Mouse (Mus musculus) heart, embryonic 14.5 days (tissue): ENCODE data around the gene Plxnb1. TPM values are rescaled to one million over a fixed set of nuclear protein-coding genes. Genes with fewer than 3 reads are reported as not detected.
"Not testable (repeated sequence)": the region's sequence is repeated elsewhere in the genome, so short reads cannot be mapped to it uniquely, and the experiment has no call there.

Source experiments
- ATAC-seq: fragments of 200-750 bp; cut with Nextera tagmentation; 2 replicates; pipeline ENCODE4 v1.8.0; 2017; ENCODE audit warnings: low read depth, moderate TSS enrichment; ENCODE audit not compliant: insufficient number of reproducible peaks, insufficient read depth, low FRiP score
- H3K27ac ChIP-seq, 2 experiments: fragments of 200-500 bp in 1 of 2; fragments of 300-500 bp in 1 of 2; sonication (generic) in 1 of 2; replicated peaks in 1 of 2; 2 replicates each; pipeline ENCODE4 v1.5.1; 2012 to 2014; ENCODE audit warnings: low read depth in 2 of 2, low read length in 2 of 2, control low read depth in 1 of 2, mild to moderate bottlenecking in 1 of 2, mixed read lengths in 1 of 2; ENCODE audit not compliant: control insufficient read depth in 1 of 2, insufficient read depth in 1 of 2
- H3K27me3 ChIP-seq: fragments of 300-500 bp; sonication (generic); 2 replicates; pipeline ENCODE4 v1.6.1; 2014; ENCODE audit warnings: mild to moderate bottlenecking, low read length, control low read depth; ENCODE audit not compliant: control insufficient read depth, insufficient read depth
- H3K36me3 ChIP-seq: fragments of 300-500 bp; sonication (generic); 2 replicates; pipeline ENCODE4 v1.6.1; 2014; ENCODE audit warnings: mild to moderate bottlenecking, control low read depth, low read length, mixed read lengths; ENCODE audit not compliant: control insufficient read depth, insufficient read depth
- H3K4me1 ChIP-seq, 2 experiments: fragments of 200-500 bp in 1 of 2; fragments of 300-500 bp in 1 of 2; sonication (generic) in 1 of 2; 2 replicates each; pipeline ENCODE4 v1.6.1; 2012 to 2014; ENCODE audit warnings: low read length in 2 of 2, control low read depth in 1 of 2, mixed read lengths in 1 of 2; ENCODE audit not compliant: control insufficient read depth in 2 of 2, insufficient read depth in 2 of 2
- H3K4me2 ChIP-seq: fragments of 300-500 bp; sonication (generic); 2 replicates; pipeline ENCODE4 v1.6.1; 2014; ENCODE audit warnings: mild to moderate bottlenecking, low read length
- H3K4me3 ChIP-seq, 2 experiments: fragments of 200-500 bp in 1 of 2; fragments of 300-500 bp in 1 of 2; sonication (generic) in 1 of 2; 2 replicates each; pipeline ENCODE4 v1.5.1; 2012 to 2014; ENCODE audit warnings: low read length in 2 of 2, mild to moderate bottlenecking in 2 of 2, control low read depth in 1 of 2, low read depth in 1 of 2, moderate library complexity in 1 of 2; ENCODE audit not compliant: control insufficient read depth in 1 of 2, insufficient read depth in 1 of 2
- H3K9ac ChIP-seq: fragments of 300-500 bp; sonication (generic); 2 replicates; pipeline ENCODE4 v1.6.1; 2014; ENCODE audit warnings: mild to moderate bottlenecking, low read length
- H3K9me3 ChIP-seq: fragments of 300-500 bp; sonication (generic); 2 replicates; pipeline ENCODE4 v1.6.1; 2016; ENCODE audit warnings: low read length, control low read depth; ENCODE audit not compliant: control insufficient read depth
- WGBS: fragments of 180-500 bp; shearing (Covaris S2); extraction: QIAGEN DNeasy Blood & Tissue Kit; methylation state at CpG from one replicate; pipeline ENCODE4 v1.1.7; 2014; 5-methylcytosine and 5-hydroxymethylcytosine counted together
- polyA plus RNA-seq: library from polyadenylated mRNA; unstranded; fragments of >200 nt; fragmentation: Nextera tagmentation; extraction: Ambion mirVana; gene quantifications from 2 replicates; pipeline ENCODE4 v1.2.1, GENCODE M21; 2014

Plxnb1 gene
- polyA plus RNA-seq, 1 experiment from 2014 or later: 5.7 TPM

DNA sequence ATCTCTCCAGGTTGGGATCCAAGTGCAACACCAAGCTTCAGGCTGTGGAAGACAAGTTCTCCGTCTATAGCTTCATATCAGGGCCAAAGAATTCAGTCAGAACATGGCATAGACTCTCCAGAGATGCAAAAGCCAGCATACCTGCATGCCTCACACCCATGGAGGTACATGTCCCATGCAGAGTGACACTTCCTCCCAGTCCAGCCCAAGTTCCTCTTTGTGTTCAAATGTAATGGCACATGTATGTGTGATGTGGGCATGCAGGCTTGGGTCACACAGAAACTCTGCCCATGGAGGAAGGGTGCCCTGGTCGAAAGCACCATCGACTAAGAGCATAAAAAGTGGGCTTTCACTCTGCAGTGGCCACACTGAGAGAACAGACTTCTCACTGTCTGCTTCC, 29.0 kb downstream of the Plxnb1 start:
- no peak overlapping the region for H3K27ac ChIP-seq
- no peak overlapping the region for H3K9ac ChIP-seq
- ATAC-seq: no peak
- 79% methylated on average over 3 of the region's 3 CpGs for WGBS
- no peak overlapping the region for H3K4me3 ChIP-seq
- H3K36me3 ChIP-seq: peaks cover 5% of the 10 kb centered on the region; the same call in 1 of the 2 replicates
- no peaks in the 10 kb centered on the region for H3K9me3 ChIP-seq
- H3K4me2 ChIP-seq: no peak overlapping the region
- peaks cover 3 to 7% of the 10 kb centered on the region in 2 experiments; a peak in 1 of 4 replicates for H3K4me1 ChIP-seq
- H3K27me3 ChIP-seq: no peaks in the 10 kb centered on the region

DNA sequence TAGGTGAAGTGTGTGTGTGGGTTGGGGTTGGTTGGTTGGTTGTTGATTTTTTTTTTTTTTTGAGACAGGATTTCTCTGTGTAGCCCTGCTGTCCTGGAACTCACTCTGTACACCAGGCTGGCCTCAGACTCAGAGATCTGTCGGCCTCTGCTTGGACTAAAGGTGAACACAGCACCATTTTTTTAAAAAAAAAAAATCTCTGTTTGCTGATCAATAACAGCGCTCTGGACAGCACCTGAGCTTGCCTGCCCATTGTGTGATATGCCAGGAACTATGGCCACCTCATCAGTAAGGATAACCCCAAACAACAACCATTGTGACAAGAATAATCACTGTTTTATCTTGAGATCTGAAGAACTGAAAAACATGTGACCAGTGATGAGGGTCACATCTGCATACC, 29.9 kb downstream of the Plxnb1 start:
- Histone ChIP-seq H3K36me3 (no peaks in the 10 kb centered on the region), H3K27ac (no peak overlapping the region), H3K4me2 (no peak overlapping the region), H3K4me1 (peaks cover 3 to 7% of the 10 kb centered on the region in 2 experiments; a peak in 1 of 4 replicates), H3K27me3 (no peaks in the 10 kb centered on the region), H3K9me3 (no peaks in the 10 kb centered on the region), H3K4me3 (no peak overlapping the region), H3K9ac (no peak overlapping the region)
- WGBS: 67% methylated on average over 2 of the region's 2 CpGs
- no peak for ATAC-seq

DNA sequence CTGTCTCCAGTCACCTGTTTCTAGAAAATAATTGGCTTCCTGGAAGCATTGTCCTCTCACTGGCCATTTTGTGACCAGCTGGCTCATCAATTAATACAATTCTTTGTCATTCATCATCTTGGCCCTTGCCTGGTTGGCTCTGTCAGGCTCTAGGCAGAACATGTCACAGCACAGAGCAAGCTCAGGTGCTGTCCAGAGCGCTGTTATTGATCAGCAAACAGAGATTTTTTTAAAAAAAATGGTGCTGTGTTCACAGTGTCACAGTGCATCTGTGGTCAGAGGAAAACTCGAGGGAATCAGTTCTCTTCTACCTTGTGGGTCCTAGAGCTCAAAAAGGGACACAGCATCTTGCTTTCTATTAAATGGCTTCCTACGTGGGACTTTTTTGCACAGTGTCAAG, 30.3 kb downstream of the Plxnb1 start:
- Histone ChIP-seq H3K27ac (no peak overlapping the region), H3K9ac (no peak overlapping the region), H3K36me3 (no peaks in the 10 kb centered on the region), H3K9me3 (no peaks in the 10 kb centered on the region), H3K4me2 (no peak overlapping the region), H3K4me3 (no peak overlapping the region), H3K27me3 (no peaks in the 10 kb centered on the region), H3K4me1 (peaks cover 3 to 7% of the 10 kb centered on the region in 2 experiments; a peak in 1 of 4 replicates)
- no peak for ATAC-seq
- WGBS: 61% methylated on average over 3 of the region's 3 CpGs

DNA sequence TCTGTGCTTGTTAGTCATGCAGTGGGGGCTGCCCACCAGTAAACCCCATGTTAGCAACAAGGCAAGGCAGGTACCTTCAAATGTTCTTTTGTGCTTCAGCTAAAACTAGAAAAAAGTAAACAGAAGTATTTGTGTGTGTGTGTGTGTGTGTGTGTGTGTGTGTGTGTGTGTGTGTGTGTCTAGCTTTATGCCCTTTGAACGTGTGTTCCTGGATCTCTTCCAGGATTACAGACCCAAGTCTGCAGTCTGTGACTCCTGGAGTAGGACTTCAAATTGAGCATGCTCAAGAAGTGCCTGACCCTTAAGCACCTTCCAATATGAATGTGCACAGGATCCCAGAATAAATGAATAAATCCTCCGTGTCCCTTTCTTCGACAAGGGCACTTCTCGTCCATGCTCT, 31.9 kb downstream of the Plxnb1 start:
- Histone ChIP-seq H3K4me3 (no peak overlapping the region), H3K27me3 (no peaks in the 10 kb centered on the region), H3K4me2 (no peak overlapping the region), H3K9me3 (no peaks in the 10 kb centered on the region), H3K36me3 (no peaks in the 10 kb centered on the region), H3K9ac (no peak overlapping the region), H3K27ac (no peak overlapping the region), H3K4me1 (peaks cover 3 to 7% of the 10 kb centered on the region in 2 experiments; a peak in 1 of 4 replicates)
- WGBS: 71% methylated on average over 4 of the region's 4 CpGs
- ATAC-seq: no peak

DNA sequence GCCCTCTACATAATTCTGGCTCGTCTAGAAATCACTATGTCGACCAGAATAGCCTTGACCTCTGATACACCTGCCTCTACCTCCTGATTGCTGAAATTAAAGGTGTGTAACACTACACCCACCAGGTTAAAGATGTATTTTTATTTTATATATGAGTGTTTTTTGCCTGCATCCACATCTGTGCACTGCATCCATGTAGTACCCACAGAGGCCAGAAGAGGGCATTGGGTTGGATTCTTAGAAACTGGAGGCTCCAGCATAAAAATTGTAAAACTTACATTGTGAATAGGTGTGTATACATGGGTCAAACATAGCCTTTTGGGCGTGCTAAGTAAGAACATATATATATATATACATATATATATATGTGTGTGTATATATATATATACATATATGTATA, 33.0 kb downstream of the Plxnb1 start:
- no peaks in the 10 kb centered on the region for H3K36me3 ChIP-seq
- no peak for ATAC-seq

DNA sequence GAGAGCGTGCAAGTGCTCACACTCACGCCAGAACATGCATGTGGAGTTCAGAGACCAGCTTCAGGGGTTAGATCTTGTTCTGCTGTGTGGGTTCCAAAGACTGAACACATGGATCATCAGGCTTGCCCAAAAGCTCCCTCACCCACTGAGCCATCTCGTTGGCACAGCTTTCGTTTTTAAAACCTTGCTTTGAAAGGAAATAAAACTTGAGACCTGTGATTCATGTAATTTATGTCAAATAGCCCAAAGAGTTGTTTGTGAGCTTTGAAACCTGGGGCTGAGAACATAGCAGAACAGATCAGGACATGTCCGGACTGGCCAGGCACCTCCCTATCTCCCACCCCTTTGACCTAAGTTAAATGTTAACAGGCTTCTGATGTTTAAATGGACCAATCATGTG, 34.9 kb downstream of the Plxnb1 start:
- H3K4me1 ChIP-seq: no peaks in the 10 kb centered on the region
- H3K4me3 ChIP-seq: no peak overlapping the region
- H3K27ac ChIP-seq: no peak overlapping the region
- no peak overlapping the region for H3K4me2 ChIP-seq
- H3K27me3 ChIP-seq: no peaks in the 10 kb centered on the region
- H3K36me3 ChIP-seq: no peaks in the 10 kb centered on the region
- no peaks in the 10 kb centered on the region for H3K9me3 ChIP-seq
- no peak for ATAC-seq
- 85% methylated on average over 5 of the region's 5 CpGs for WGBS
- no peak overlapping the region for H3K9ac ChIP-seq

More for the DNA sequence above, 33.0 kb downstream of the Plxnb1 start:
- Histone ChIP-seq H3K9ac (no peak overlapping the region), H3K27me3 (no peaks in the 10 kb centered on the region), H3K4me2 (no peak overlapping the region), H3K9me3 (no peaks in the 10 kb centered on the region), H3K27ac (no peak overlapping the region), H3K4me1 (peaks cover 3 to 5% of the 10 kb centered on the region in 2 experiments; a peak in 1 of 4 replicates), H3K4me3 (no peak overlapping the region)
- WGBS: 58% methylated on average over 3 of the region's 3 CpGs

DNA sequence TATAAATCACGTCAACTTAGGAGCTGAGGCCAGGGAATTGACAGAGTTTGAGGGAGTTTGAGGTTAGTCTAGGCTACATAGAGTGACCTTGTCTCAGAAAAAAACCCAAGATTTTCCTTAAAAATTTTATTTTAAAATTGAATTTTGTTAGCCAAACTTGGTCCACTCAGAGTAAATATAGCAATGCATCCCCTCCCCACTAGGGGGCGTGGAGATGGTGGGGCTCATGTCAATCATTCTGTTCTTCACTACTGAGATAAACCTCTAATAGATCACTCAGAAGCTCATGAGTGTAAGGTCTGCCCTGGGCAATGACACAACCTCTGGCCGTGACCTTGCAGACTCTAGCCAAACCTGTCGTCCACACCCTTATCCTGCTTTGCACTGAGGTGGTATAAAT, 45.2 kb downstream of the Plxnb1 start:
- not testable (repeated sequence) for H3K4me1 ChIP-seq, H3K36me3 ChIP-seq, H3K27ac ChIP-seq, H3K27me3 ChIP-seq, H3K9me3 ChIP-seq, H3K9ac ChIP-seq, ATAC-seq, H3K4me3 ChIP-seq, H3K4me2 ChIP-seq
- WGBS: 62% methylated on average over 4 of the region's 4 CpGs

DNA sequence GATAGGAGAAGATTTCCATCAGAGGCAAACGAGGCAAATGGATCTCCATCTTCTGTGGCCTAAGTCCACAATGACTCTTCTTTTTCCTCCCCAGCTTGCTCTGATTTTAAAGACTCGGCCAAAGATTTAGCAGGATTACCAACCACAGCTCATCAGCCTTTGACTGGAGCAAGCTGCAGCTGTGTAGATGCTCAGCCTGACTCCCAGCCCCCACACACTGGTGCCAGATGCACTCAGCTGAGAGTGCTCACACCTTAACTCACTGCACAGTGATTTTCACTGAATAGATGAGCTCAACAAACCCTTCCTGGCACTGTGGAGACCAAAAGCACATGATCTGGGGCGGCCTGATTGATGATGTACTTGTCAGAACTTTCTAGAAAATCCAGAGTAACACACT, 66.8 kb downstream of the Plxnb1 start, which contains the start of gene Fbxw21:
Gene Fbxw21, minus strand, starts transcription at position 101 of the 400 bp plus-strand sequence.
- no peak for ATAC-seq

More for the DNA sequence above, 66.8 kb downstream of the Plxnb1 start, which contains the start of gene Fbxw21:
- Histone ChIP-seq H3K27me3 (no peaks in the 10 kb centered on the region), H3K4me2 (no peak within 1 kb of the TSS), H3K9ac (no peak within 1 kb of the TSS), H3K27ac (no peak within 1 kb of the TSS), H3K4me1 (no peaks in the 10 kb centered on the region), H3K9me3 (no peaks in the 10 kb centered on the region), H3K36me3 (no peaks in the 10 kb centered on the region), H3K4me3 (no peak within 1 kb of the TSS)
- 59% methylated on average over 3 of the region's 3 CpGs for WGBS
